Mouse (Mus musculus) intestine, postnatal 0 days (tissue): ENCODE measurements around the gene Pex11b. TPM values are rescaled to one million over a fixed set of nuclear protein-coding genes. Genes with fewer than 3 reads are reported as not detected.

Source experiments
- ATAC-seq: fragments of 200-750 bp; cut with Nextera tagmentation; 2 replicates; pipeline ENCODE4 v1.8.0; 2017; ENCODE audit warnings: mild to moderate bottlenecking, moderate TSS enrichment, moderate library complexity
- H3K27ac ChIP-seq: fragments of 300-500 bp; sonication (generic); 2 replicates; pipeline ENCODE4 v1.5.1; 2014; ENCODE audit warnings: mild to moderate bottlenecking, low read depth, low read length, moderate library complexity
- H3K27me3 ChIP-seq: fragments of 300-500 bp; sonication (generic); replicated peaks from 2 replicates; pipeline ENCODE4 v1.6.1; 2014; ENCODE audit warnings: low read length, mixed read lengths; ENCODE audit not compliant: control insufficient read depth, insufficient read depth
- H3K36me3 ChIP-seq: fragments of 300-500 bp; sonication (generic); 2 replicates; pipeline ENCODE4 v1.6.1; 2014; ENCODE audit warnings: mild to moderate bottlenecking, moderate library complexity; ENCODE audit not compliant: control insufficient read depth, insufficient read depth
- H3K4me1 ChIP-seq: fragments of 300-500 bp; sonication (generic); replicated peaks from 2 replicates; pipeline ENCODE4 v1.6.1; 2014; ENCODE audit warnings: antibody characterized with exemption, low read length, mixed read lengths; ENCODE audit not compliant: control insufficient read depth, insufficient read depth
- H3K4me2 ChIP-seq: fragments of 300-500 bp; sonication (generic); replicated peaks from 2 replicates; pipeline ENCODE4 v1.6.1; 2014; ENCODE audit warnings: low read depth, mild to moderate bottlenecking, moderate library complexity
- H3K4me3 ChIP-seq: fragments of 300-500 bp; sonication (generic); 2 replicates; pipeline ENCODE4 v1.5.1; 2014; ENCODE audit warnings: low read depth, low read length
- H3K9ac ChIP-seq: fragments of 300-500 bp; sonication (generic); 2 replicates; pipeline ENCODE4 v1.6.1; 2014; ENCODE audit warnings: mild to moderate bottlenecking, low read depth, low read length
- H3K9me3 ChIP-seq: fragments of 300-500 bp; sonication (generic); 2 replicates; pipeline ENCODE4 v1.6.1; 2016; ENCODE audit warnings: mixed run types; ENCODE audit not compliant: control insufficient read depth
- CTCF ChIP-seq: sonication (generic); IDR thresholded peaks from 2 replicates; pipeline ENCODE4 v1.5.1; 2016; ENCODE audit warnings: low read depth, mild to moderate bottlenecking, control low read depth, antibody characterized with exemption, moderate library complexity
- WGBS: fragments of 180-500 bp; shearing (Covaris S2); extraction: QIAGEN DNeasy Blood & Tissue Kit; methylation state at CpG from one replicate; pipeline ENCODE4 v1.1.7; 2014; 5-methylcytosine and 5-hydroxymethylcytosine counted together
- polyA plus RNA-seq: library from polyadenylated mRNA; unstranded; fragments of >200 nt; fragmentation: Nextera tagmentation; extraction: Ambion mirVana; gene quantifications from 2 replicates; pipeline ENCODE4 v1.2.1, GENCODE M21; 2015

Pex11b gene
- polyA plus RNA-seq, 1 experiment from 2014 or later: 36.8 TPM

DNA sequence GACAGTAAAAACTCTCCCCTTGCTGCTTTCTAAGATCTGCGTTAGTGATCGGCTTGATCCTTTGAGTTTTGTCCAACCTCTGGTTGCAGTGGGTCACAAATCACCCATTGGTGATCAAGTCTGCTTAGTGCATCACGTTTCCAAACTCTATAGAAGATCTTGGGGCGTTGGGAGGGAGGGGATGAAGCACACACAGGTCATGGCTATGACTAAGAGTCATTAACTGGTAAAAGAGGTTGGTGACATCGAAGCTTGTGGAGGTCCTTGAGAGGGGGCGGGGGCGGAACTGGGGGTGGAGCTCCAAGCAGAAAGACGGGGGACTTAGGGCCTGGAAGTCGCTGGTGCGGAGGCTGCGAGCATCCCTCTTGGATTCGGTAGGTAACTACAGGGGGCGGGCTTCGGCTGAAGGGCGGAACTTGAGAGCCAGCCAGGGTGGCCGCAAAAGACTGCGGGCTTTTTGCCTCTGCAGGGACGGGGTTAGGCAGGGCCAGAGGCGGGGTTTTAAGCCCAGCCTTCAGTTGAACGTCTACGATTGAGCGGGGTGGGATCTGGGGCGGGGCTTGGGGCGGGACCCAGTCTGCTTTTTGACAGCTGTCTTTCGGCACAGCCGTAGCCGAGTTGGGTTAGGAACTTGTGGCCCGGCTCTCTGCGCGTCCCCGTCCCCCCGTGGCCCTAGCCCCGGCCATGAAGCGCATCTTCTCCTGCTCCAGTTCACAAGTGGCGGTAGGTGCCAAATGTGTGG is 34.7 kb downstream of the Pex11b start, which contains the start of gene Ankrd35:
TSS of gene Ankrd35 (plus strand) at position 405 of the 742 bp plus-strand sequence.
- Histone ChIP-seq H3K9me3 (no peaks in the 10 kb centered on the region), H3K36me3 (no peaks in the 10 kb centered on the region), H3K4me2 (peak within 1 kb of the TSS; percentile 84), H3K9ac (no peak within 1 kb of the TSS), H3K27ac (no peak within 1 kb of the TSS), H3K27me3 (no peaks in the 10 kb centered on the region; the same call in 1 of the 2 replicates), H3K4me1 (no peaks in the 10 kb centered on the region), H3K4me3 (peak within 1 kb of the TSS; percentile 40)
- peak; percentile 59 for TF ChIP-seq CTCF
- peak; percentile 87 for ATAC-seq
- whole genome bisulfite sequencing: 4% methylated on average over 35 of the region's 35 CpGs

DNA sequence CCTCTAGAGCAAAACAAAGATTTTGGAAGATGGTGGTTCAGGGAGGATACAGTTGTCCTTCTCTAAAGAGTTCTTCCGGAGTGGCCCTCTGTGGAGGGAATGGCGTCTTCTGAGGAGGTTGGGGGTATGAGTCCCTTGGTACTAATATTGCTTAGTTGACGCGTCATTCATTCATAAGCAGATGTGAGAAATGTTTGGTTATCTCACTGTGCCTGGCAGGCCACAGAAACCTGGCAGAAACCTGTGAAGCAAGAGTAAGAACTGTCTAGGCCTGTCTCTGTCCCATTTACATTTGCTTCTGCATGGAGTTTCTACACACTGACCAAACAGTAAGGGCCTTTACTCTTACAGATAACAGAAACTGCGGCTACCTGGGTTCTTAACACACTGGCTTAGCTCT is 36.3 kb downstream of the Pex11b start:
- H3K27me3 ChIP-seq: no peaks in the 10 kb centered on the region; the same call in 1 of the 2 replicates
- H3K36me3 ChIP-seq: no peaks in the 10 kb centered on the region
- no peak overlapping the region for H3K9ac ChIP-seq
- H3K9me3 ChIP-seq: no peaks in the 10 kb centered on the region
- 94% methylated on average over 5 of the region's 5 CpGs for WGBS
- H3K27ac ChIP-seq: no peak overlapping the region
- no peak overlapping the region for H3K4me2 ChIP-seq
- no peak for TF ChIP-seq CTCF
- no peak for ATAC-seq
- H3K4me3 ChIP-seq: no peak overlapping the region
- H3K4me1 ChIP-seq: no peaks in the 10 kb centered on the region

DNA sequence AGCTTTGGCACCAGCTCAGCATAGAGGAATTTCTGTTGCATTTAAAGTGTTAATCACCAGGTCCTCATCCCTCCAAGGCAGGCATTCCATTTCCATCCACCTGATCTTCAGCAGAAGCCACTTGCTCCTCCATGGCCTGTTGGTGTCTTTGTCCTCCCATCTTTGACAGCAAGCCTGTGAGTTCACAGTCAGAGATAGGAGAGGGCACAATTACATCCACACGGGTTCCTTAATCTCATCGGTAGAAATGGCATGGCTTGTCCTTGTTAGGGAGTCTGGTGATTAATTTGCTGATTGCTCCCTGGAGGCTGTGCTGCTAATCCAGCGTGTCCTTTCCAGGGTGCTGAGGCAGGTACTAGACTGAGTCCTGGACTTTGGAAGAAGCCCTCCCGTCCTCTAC is 38.3 kb downstream of the Pex11b start:
- Histone ChIP-seq H3K27ac (no peak overlapping the region), H3K9me3 (no peaks in the 10 kb centered on the region), H3K4me3 (no peak overlapping the region), H3K4me1 (no peaks in the 10 kb centered on the region), H3K9ac (no peak overlapping the region), H3K36me3 (no peaks in the 10 kb centered on the region), H3K4me2 (no peak overlapping the region), H3K27me3 (no peaks in the 10 kb centered on the region; the same call in 1 of the 2 replicates)
- no peak for ATAC-seq
- WGBS: 83% methylated on average over 4 of the region's 4 CpGs
- TF ChIP-seq CTCF: no peak

GRCm38 (mm10) chr3:96674442-96674841 is 39.3 kb downstream of the Pex11b start:
- Histone ChIP-seq H3K4me1 (no peaks in the 10 kb centered on the region), H3K27me3 (no peaks in the 10 kb centered on the region; the same call in 1 of the 2 replicates), H3K9me3 (no peaks in the 10 kb centered on the region), H3K4me3 (no peak overlapping the region), H3K36me3 (no peaks in the 10 kb centered on the region), H3K27ac (no peak overlapping the region), H3K9ac (no peak overlapping the region), H3K4me2 (no peak overlapping the region)
- ATAC-seq: no peak
- TF ChIP-seq CTCF: no peak
- WGBS: 55% methylated on average over 8 of the region's 8 CpGs

DNA sequence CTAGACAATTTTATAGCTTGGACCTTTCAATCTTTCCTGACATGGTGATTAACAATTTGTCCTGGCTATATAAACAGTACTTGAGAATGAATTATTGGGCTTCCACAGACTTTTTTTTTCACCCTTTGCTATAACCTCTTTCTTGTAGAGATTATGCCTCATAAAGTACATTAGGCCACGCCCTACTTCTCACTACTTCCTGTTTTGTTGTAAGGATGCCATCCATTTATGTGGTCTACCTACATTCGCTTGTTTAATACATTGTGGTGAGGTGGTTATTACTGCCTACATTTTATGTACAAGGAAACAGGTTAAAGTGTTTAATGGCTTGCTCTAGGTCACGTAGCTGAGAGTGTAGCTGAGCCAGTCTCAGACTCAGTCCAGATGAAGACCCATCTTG is 40.0 kb downstream of the Pex11b start:
- no peak overlapping the region for H3K27ac ChIP-seq
- TF ChIP-seq CTCF: no peak
- WGBS: 56% methylated on average over 3 of the region's 3 CpGs

GRCm38 (mm10) chr3:96675690-96676089 is 40.5 kb downstream of the Pex11b start:
- H3K4me2 ChIP-seq: no peak overlapping the region
- no peaks in the 10 kb centered on the region for H3K9me3 ChIP-seq
- whole genome bisulfite sequencing: 47% methylated on average over 3 of the region's 3 CpGs
- H3K4me1 ChIP-seq: no peaks in the 10 kb centered on the region
- TF ChIP-seq CTCF: no peak
- H3K4me3 ChIP-seq: no peak overlapping the region
- H3K27ac ChIP-seq: no peak overlapping the region
- ATAC-seq: 0 out of 2 replicates have a peak, but pooled peaks have one; percentile 29
- no peaks in the 10 kb centered on the region; the same call in 1 of the 2 replicates for H3K27me3 ChIP-seq
- H3K9ac ChIP-seq: no peak overlapping the region
- H3K36me3 ChIP-seq: no peaks in the 10 kb centered on the region

More for the DNA sequence above, 40.0 kb downstream of the Pex11b start:
- no peaks in the 10 kb centered on the region; the same call in 1 of the 2 replicates for H3K27me3 ChIP-seq
- H3K4me3 ChIP-seq: no peak overlapping the region
- H3K9ac ChIP-seq: no peak overlapping the region
- no peak for ATAC-seq
- H3K4me2 ChIP-seq: no peak overlapping the region
- H3K9me3 ChIP-seq: no peaks in the 10 kb centered on the region
- H3K36me3 ChIP-seq: no peaks in the 10 kb centered on the region
- H3K4me1 ChIP-seq: no peaks in the 10 kb centered on the region
